Mouse (Mus musculus): ENCODE results near the gene Fam129c. TPM values are rescaled to one million over a fixed set of nuclear protein-coding genes. Genes with fewer than 3 reads are reported as not detected.

Fam129c gene
- polyA plus RNA-seq, 1 experiment: 2.4 TPM

- no peaks in the 10 kb centered on the region for H3K27me3 ChIP-seq (ENCODE audit: control insufficient read depth, insufficient read depth, insufficient read length)
- peaks cover 13% of the 10 kb centered on the region for H3K79me3 ChIP-seq (ENCODE audit: low read depth)
- H3K79me2 ChIP-seq (ENCODE audit: control insufficient read depth, insufficient read depth): peaks cover 25% of the 10 kb centered on the region
- H3K36me3 ChIP-seq (ENCODE audit: control insufficient read depth, insufficient read depth): peaks cover 20% of the 10 kb centered on the region
- no peak overlapping the region for H3ac ChIP-seq (ENCODE audit: control insufficient read depth, insufficient read length, low read depth)
- TF ChIP-seq CTCF (IDR thresholded peaks at IDR 0.05; ENCODE audit: control insufficient read depth, insufficient read depth, insufficient read length): no peak
- no peak for TF ChIP-seq FOSL1 (IDR thresholded peaks at IDR 0.05; ENCODE audit: insufficient read depth, low read length, poor library complexity, severe bottlenecking)
- no peak for TF ChIP-seq MYOD1 (IDR thresholded peaks at IDR 0.05; ENCODE audit: control insufficient read depth, insufficient read length, low read depth)
- TF ChIP-seq MAX (IDR thresholded peaks at IDR 0.05): no peak
- no peak for TF ChIP-seq MYOG (IDR thresholded peaks at IDR 0.05; ENCODE audit: control insufficient read depth, extremely low read depth, insufficient read length)
- TF ChIP-seq USF1 (IDR thresholded peaks at IDR 0.05; ENCODE audit: low read depth): no peak
- TF ChIP-seq CEBPB (IDR thresholded peaks at IDR 0.05; ENCODE audit: low read depth): no peak
- H3K4me3 ChIP-seq (ENCODE audit: insufficient read depth, poor library complexity, severe bottlenecking): no peak overlapping the region
Measured at GRCm38 (mm10) chr8:71613418-71613817, 16.0 kb downstream of the Fam129c start.

GRCm38 (mm10) chr8:71619786-71620185 lies 22.3 kb downstream of the Fam129c start:
- Histone ChIP-seq H3ac (ENCODE audit: control insufficient read depth, insufficient read length, low read depth) (no peak overlapping the region), H3K36me3 (ENCODE audit: control insufficient read depth, insufficient read depth) (peaks cover 60% of the 10 kb centered on the region), H3K79me3 (ENCODE audit: low read depth) (no peaks in the 10 kb centered on the region), H3K27me3 (ENCODE audit: control insufficient read depth, insufficient read depth, insufficient read length) (no peaks in the 10 kb centered on the region), H3K4me3 (ENCODE audit: insufficient read depth, poor library complexity, severe bottlenecking) (no peak overlapping the region), H3K79me2 (ENCODE audit: control insufficient read depth, insufficient read depth) (no peaks in the 10 kb centered on the region)
- TF ChIP-seq MYOG (IDR thresholded peaks at IDR 0.05; ENCODE audit: control insufficient read depth, extremely low read depth, insufficient read length) (no peak), USF1 (IDR thresholded peaks at IDR 0.05; ENCODE audit: low read depth) (no peak), MYOD1 (IDR thresholded peaks at IDR 0.05; ENCODE audit: control insufficient read depth, insufficient read length, low read depth) (no peak), CTCF (IDR thresholded peaks at IDR 0.05; ENCODE audit: control insufficient read depth, insufficient read depth, insufficient read length) (no peak), FOSL1 (IDR thresholded peaks at IDR 0.05; ENCODE audit: insufficient read depth, low read length, poor library complexity, severe bottlenecking) (no peak), MAX (IDR thresholded peaks at IDR 0.05) (no peak), CEBPB (IDR thresholded peaks at IDR 0.05; ENCODE audit: low read depth) (no peak)

DNA sequence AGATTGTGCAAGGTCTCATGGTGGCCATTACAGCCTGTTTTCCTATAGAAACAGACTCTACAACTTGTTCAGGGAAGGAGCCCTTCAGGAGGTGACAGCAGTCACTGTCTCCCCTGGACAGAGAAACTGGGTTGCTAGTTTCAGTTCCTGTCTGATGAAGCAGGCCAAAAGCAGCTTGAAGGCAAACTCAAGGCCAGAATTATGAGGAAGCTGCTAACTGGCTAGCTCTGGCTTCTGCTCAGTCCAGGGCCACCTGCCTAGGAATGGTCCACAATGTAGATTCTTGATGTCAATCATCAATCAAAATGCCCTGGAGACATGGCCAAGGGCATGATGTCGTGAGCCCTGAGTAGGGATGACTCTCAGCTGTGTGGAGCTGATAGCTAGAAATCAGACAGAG lies 27.6 kb downstream of the Fam129c start:
- Histone ChIP-seq H3K79me2 (ENCODE audit: control insufficient read depth, insufficient read depth) (no peaks in the 10 kb centered on the region), H3K27me3 (ENCODE audit: control insufficient read depth, insufficient read depth, insufficient read length) (no peaks in the 10 kb centered on the region), H3K79me3 (ENCODE audit: low read depth) (no peaks in the 10 kb centered on the region), H3K36me3 (ENCODE audit: control insufficient read depth, insufficient read depth) (peaks cover 53% of the 10 kb centered on the region), H3K4me3 (ENCODE audit: insufficient read depth, poor library complexity, severe bottlenecking) (no peak overlapping the region), H3ac (ENCODE audit: control insufficient read depth, insufficient read length, low read depth) (no peak overlapping the region)
- no peak for TF ChIP-seq MAX (IDR thresholded peaks at IDR 0.05)
- no peak for TF ChIP-seq CEBPB (IDR thresholded peaks at IDR 0.05; ENCODE audit: low read depth)
- no peak for TF ChIP-seq FOSL1 (IDR thresholded peaks at IDR 0.05; ENCODE audit: insufficient read depth, low read length, poor library complexity, severe bottlenecking)
- TF ChIP-seq MYOD1 (IDR thresholded peaks at IDR 0.05; ENCODE audit: control insufficient read depth, insufficient read length, low read depth): no peak
- no peak for TF ChIP-seq MYOG (IDR thresholded peaks at IDR 0.05; ENCODE audit: control insufficient read depth, extremely low read depth, insufficient read length)
- no peak for TF ChIP-seq CTCF (IDR thresholded peaks at IDR 0.05; ENCODE audit: control insufficient read depth, insufficient read depth, insufficient read length)
- TF ChIP-seq USF1 (IDR thresholded peaks at IDR 0.05; ENCODE audit: low read depth): no peak

DNA sequence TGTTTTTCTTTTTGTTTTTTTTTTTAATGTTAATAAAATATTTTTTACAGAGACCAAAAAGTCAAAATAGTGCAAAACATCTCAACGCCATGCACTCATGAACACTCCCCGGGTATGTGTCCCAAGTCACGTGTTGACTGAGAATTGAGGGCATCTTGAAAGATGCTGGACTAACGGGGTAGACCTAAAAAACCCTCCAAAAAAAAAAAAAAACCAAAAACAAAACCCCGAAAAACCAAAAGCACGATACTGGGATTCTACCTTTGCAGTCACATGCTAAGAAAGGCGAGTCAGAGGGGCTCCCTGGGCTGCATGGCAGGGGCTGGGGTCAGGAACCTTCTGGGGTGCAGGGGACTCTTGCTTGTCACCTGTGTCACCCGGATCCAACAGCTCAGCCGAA lies 29.3 kb downstream of the Fam129c start:
- Histone ChIP-seq H3K27me3 (ENCODE audit: control insufficient read depth, insufficient read depth, insufficient read length) (no peaks in the 10 kb centered on the region), H3K4me3 (ENCODE audit: insufficient read depth, poor library complexity, severe bottlenecking) (no peak overlapping the region), H3K36me3 (ENCODE audit: control insufficient read depth, insufficient read depth) (peaks cover 42% of the 10 kb centered on the region), H3K79me3 (ENCODE audit: low read depth) (no peaks in the 10 kb centered on the region), H3ac (ENCODE audit: control insufficient read depth, insufficient read length, low read depth) (no peak overlapping the region), H3K79me2 (ENCODE audit: control insufficient read depth, insufficient read depth) (no peaks in the 10 kb centered on the region)
- TF ChIP-seq USF1 (IDR thresholded peaks at IDR 0.05; ENCODE audit: low read depth) (no peak), MYOG (IDR thresholded peaks at IDR 0.05; ENCODE audit: control insufficient read depth, extremely low read depth, insufficient read length) (no peak), MYOD1 (IDR thresholded peaks at IDR 0.05; ENCODE audit: control insufficient read depth, insufficient read length, low read depth) (no peak), CTCF (IDR thresholded peaks at IDR 0.05; ENCODE audit: control insufficient read depth, insufficient read depth, insufficient read length) (no peak), CEBPB (IDR thresholded peaks at IDR 0.05; ENCODE audit: low read depth) (no peak), FOSL1 (IDR thresholded peaks at IDR 0.05; ENCODE audit: insufficient read depth, low read length, poor library complexity, severe bottlenecking) (no peak), MAX (IDR thresholded peaks at IDR 0.05) (no peak)

DNA sequence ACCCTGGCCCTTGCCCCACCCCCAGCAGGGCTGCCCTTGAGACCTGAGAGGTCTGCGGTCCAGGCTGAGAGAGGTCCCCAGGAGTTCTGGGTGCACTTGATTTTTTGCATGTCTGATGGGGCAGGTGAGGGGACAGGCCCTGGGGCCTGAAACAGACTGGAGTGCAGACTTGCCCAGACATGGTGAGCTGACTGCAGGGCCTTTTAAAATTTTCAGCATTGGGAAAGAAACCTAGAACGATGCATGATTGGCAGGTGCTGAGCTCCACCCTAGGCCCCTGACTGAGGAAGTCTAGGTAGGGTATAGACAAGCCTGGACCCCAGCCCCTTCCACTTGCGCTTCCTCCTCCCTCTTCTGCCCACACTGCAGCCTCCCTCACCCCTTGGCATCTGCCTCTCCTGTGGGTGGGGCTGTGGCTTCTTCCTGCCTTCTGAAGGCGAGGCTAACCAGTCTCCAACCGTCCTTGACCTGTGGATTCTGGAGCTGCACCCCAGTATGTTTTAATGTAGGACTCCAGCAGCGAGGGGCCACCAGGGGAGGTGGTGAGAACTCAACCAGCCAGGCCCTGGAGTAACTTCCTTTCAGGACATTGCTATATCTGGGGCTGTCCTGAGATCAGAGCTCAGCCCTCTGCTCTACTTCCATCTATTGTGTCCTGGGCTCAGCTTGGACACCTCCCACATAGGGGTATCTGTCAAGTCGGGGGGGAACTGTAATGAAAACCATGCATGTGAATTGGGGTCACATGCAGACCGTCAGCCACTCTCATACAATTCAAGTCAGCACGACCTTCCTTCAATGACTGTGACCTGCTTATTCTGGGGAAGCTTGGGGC lies 30.0 kb downstream of the Fam129c start:
- TF ChIP-seq MYOG (IDR thresholded peaks at IDR 0.05; ENCODE audit: control insufficient read depth, extremely low read depth, insufficient read length): no peak
- no peak for TF ChIP-seq FOSL1 (IDR thresholded peaks at IDR 0.05; ENCODE audit: insufficient read depth, low read length, poor library complexity, severe bottlenecking)
- TF ChIP-seq MYOD1 (IDR thresholded peaks at IDR 0.05; ENCODE audit: control insufficient read depth, insufficient read length, low read depth): no peak
- TF ChIP-seq MAX (IDR thresholded peaks at IDR 0.05): no peak
- TF ChIP-seq CTCF (IDR thresholded peaks at IDR 0.05; ENCODE audit: control insufficient read depth, insufficient read depth, insufficient read length): no peak
- TF ChIP-seq USF1 (IDR thresholded peaks at IDR 0.05; ENCODE audit: low read depth): no peak
- TF ChIP-seq CEBPB (IDR thresholded peaks at IDR 0.05; ENCODE audit: low read depth): no peak
- Histone ChIP-seq H3K79me2 (ENCODE audit: control insufficient read depth, insufficient read depth) (no peaks in the 10 kb centered on the region), H3K27me3 (ENCODE audit: control insufficient read depth, insufficient read depth, insufficient read length) (no peaks in the 10 kb centered on the region)

More for the DNA sequence above, 30.0 kb downstream of the Fam129c start:
- Histone ChIP-seq H3ac (ENCODE audit: control insufficient read depth, insufficient read length, low read depth) (no peak overlapping the region), H3K4me3 (ENCODE audit: insufficient read depth, poor library complexity, severe bottlenecking) (no peak overlapping the region), H3K79me3 (ENCODE audit: low read depth) (no peaks in the 10 kb centered on the region), H3K36me3 (ENCODE audit: control insufficient read depth, insufficient read depth) (peaks cover 34% of the 10 kb centered on the region)

All from C2C12 (cell line).